Mouse (Mus musculus): Measurements from ENCODE around the gene Heatr9. TPM values are rescaled to one million over a fixed set of nuclear protein-coding genes. Genes with fewer than 3 reads are reported as not detected.

Heatr9 gene
- total and polyA plus RNA-seq, 2 experiments from 2014 or later, result not detected

DNA sequence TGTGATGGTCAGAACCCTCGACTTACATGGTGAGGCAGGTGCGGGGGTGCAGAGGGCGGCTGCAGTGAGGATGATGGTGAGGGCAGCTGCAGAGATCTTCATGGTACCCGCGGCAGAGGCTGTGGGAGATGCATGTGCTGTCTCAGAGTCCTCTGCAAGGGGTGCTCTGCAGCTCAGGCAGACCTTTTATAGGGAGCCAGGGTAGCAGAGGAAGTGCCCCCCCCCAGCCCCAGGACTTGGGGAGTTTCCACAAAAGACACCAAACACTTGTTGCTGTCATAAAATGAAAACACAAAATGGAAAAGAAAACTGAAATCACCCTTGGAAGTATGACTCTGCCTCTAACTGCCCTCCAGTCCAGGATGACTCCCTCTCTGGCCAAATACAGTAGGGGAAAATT is 8.4 kb upstream of the Heatr9 start, which contains the start of gene Ccl5:
Ccl5 (minus strand) TSS at position 159 of the 400 bp plus-strand sequence.
- WGBS, result 84% methylated on average over 5 of the region's 5 CpGs

DNA sequence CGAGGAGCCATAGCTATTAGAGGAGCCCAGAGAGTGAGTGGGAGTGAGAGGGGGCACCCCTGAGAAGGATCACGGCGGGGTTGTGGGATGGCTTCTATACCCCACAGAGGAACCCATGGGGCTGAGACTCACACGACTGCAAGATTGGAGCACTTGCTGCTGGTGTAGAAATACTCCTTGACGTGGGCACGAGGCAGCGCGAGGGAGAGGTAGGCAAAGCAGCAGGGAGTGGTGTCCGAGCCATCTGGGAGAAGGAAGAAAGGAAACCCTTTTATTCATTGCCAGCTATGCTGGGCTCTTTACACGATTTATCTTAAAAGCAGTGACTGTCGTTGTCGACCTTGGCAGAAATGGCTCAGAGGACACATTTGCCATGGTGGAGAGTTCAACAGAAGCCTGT is 7.0 kb upstream of the Heatr9 start:
- Histone ChIP-seq H3K4me3 (ENCODE audit: low read depth, low read length) (no peak overlapping the region), H3K9me3 (replicated peaks; ENCODE audit: control insufficient read depth, low read length) (no peaks in the 10 kb centered on the region), H3K9ac (replicated peaks; ENCODE audit: low read depth, low read length) (no peak overlapping the region), H3K27ac (ENCODE audit: low read depth) (no peak overlapping the region), H3K27me3 (ENCODE audit: control insufficient read depth, insufficient read depth, low read length) (no peaks in the 10 kb centered on the region), H3K4me1 (ENCODE audit: control insufficient read depth, insufficient read depth) (peaks cover 1% of the 10 kb centered on the region; the same call in 1 of the 2 replicates), H3K4me2 (ENCODE audit: low read depth, low read length) (no peak overlapping the region), H3K36me3 (replicated peaks; ENCODE audit: control insufficient read depth, insufficient read depth, low read length) (no peaks in the 10 kb centered on the region)
- TF ChIP-seq CTCF (IDR thresholded peaks at IDR 0.05; ENCODE audit: low read depth) (no peak), EP300 (IDR thresholded peaks at IDR 0.05; ENCODE audit: low read depth) (no peak)
- ATAC-seq (ENCODE audit: insufficient read depth, low read depth) (no peak), DNase-seq (ENCODE audit: low spot score) (no peak)
- WGBS, result 61% methylated on average over 12 of the region's 12 CpGs

More for the DNA sequence above, 8.4 kb upstream of the Heatr9 start, which contains the start of gene Ccl5:
- Histone ChIP-seq H3K4me2 (ENCODE audit: low read depth, low read length) (no peak within 1 kb of the TSS), H3K27ac (ENCODE audit: low read depth) (no peak within 1 kb of the TSS), H3K9ac (replicated peaks; ENCODE audit: low read depth, low read length) (no peak within 1 kb of the TSS), H3K4me1 (ENCODE audit: control insufficient read depth, insufficient read depth) (peaks cover 6% of the 10 kb centered on the region; the same call in 1 of the 2 replicates), H3K4me3 (ENCODE audit: low read depth, low read length) (no peak within 1 kb of the TSS), H3K9me3 (replicated peaks; ENCODE audit: control insufficient read depth, low read length) (no peaks in the 10 kb centered on the region), H3K36me3 (replicated peaks; ENCODE audit: control insufficient read depth, insufficient read depth, low read length) (no peaks in the 10 kb centered on the region), H3K27me3 (ENCODE audit: control insufficient read depth, insufficient read depth, low read length) (no peaks in the 10 kb centered on the region)
- DNase-seq (ENCODE audit: low spot score) (no peak), ATAC-seq (ENCODE audit: insufficient read depth, low read depth) (no peak)
- TF ChIP-seq EP300 (IDR thresholded peaks at IDR 0.05; ENCODE audit: low read depth) (no peak), CTCF (IDR thresholded peaks at IDR 0.05; ENCODE audit: low read depth) (no peak)

DNA sequence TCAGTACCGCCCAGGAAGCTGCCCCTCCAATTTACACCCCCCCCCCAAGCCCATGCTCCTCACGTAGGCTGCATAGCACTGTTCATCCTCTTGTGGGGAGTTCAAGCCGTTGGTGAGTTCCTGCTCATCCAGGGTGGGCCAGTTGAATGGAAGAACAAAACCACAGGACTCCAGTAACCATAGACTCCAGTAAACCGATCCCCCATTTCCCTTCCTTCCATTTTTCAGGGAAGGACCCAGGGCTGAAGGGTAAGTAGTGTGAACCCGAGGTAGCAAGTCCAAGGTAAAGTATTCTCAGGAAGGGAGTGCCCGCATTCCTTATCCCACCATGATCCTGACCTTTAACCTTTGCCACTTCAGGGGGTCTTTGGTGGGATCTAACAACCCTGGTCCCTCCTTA is 3.6 kb downstream of the Heatr9 start:
- TF ChIP-seq EP300 (IDR thresholded peaks at IDR 0.05; ENCODE audit: low read depth), result no peak
- TF ChIP-seq CTCF (IDR thresholded peaks at IDR 0.05; ENCODE audit: low read depth), result no peak
- WGBS, result 84% methylated on average over 6 of the region's 6 CpGs
- Histone ChIP-seq H3K27me3 (ENCODE audit: control insufficient read depth, insufficient read depth, low read length) (no peaks in the 10 kb centered on the region), H3K4me3 (ENCODE audit: low read depth, low read length) (no peak overlapping the region), H3K36me3 (replicated peaks; ENCODE audit: control insufficient read depth, insufficient read depth, low read length) (no peaks in the 10 kb centered on the region), H3K4me2 (ENCODE audit: low read depth, low read length) (no peak overlapping the region), H3K9me3 (replicated peaks; ENCODE audit: control insufficient read depth, low read length) (no peaks in the 10 kb centered on the region), H3K9ac (replicated peaks; ENCODE audit: low read depth, low read length) (no peak overlapping the region), H3K4me1 (ENCODE audit: control insufficient read depth, insufficient read depth) (no peaks in the 10 kb centered on the region), H3K27ac (ENCODE audit: low read depth) (no peak overlapping the region)
- ATAC-seq (ENCODE audit: insufficient read depth, low read depth) (no peak), DNase-seq (ENCODE audit: low spot score) (no peak)

DNA sequence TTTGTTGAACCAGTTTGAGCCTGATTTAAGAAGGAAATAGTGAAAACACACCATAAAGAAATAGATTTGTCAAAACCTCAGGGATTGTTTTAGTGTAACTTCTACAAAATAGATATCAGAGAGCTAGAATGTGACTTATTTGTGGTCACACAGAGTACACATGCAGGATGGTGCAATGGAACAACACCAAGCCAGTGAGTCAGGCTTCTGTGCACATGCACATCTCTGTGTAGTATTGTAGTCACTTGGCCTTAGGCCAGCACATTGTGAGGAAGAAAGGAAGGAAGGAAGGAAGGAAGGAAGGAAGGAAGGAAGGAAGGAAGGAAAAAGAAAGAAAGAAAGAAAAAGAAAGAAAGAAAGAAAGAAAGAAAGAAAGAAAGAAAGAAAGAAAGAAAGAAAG is 4.8 kb downstream of the Heatr9 start:
- no peak overlapping the region for H3K4me3 ChIP-seq (ENCODE audit: low read depth, low read length)
- TF ChIP-seq CTCF (IDR thresholded peaks at IDR 0.05; ENCODE audit: low read depth), result no peak
- no peak for TF ChIP-seq EP300 (IDR thresholded peaks at IDR 0.05; ENCODE audit: low read depth)
- H3K9ac ChIP-seq (replicated peaks; ENCODE audit: low read depth, low read length), result no peak overlapping the region
- no peaks in the 10 kb centered on the region for H3K9me3 ChIP-seq (replicated peaks; ENCODE audit: control insufficient read depth, low read length)
- DNase-seq (ENCODE audit: low spot score) (no peak), ATAC-seq (ENCODE audit: insufficient read depth, low read depth) (no peak)
- no peak overlapping the region for H3K27ac ChIP-seq (ENCODE audit: low read depth)
- H3K36me3 ChIP-seq (replicated peaks; ENCODE audit: control insufficient read depth, insufficient read depth, low read length), result no peaks in the 10 kb centered on the region
- no peak overlapping the region for H3K4me2 ChIP-seq (ENCODE audit: low read depth, low read length)
- H3K27me3 ChIP-seq (ENCODE audit: control insufficient read depth, insufficient read depth, low read length), result no peaks in the 10 kb centered on the region
- no peaks in the 10 kb centered on the region for H3K4me1 ChIP-seq (ENCODE audit: control insufficient read depth, insufficient read depth)

DNA sequence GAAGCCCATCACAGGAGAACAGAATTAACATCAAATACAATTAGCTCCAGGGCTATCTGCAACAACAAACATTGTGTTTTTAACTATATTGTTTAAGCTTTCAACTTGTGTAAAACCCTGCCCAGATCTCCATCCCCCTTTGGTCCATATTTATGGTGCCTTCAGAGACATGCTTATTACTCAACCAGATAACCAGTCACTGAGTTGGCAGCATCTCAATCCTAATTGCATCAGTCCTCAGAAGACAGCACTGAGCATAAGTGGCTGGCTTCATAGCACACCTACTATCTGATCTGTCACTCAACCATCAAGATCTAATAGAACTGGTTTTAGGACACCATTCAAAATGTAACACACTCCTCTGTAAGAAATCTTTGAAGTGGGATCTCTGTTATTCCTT is 12.5 kb downstream of the Heatr9 start:
- TF ChIP-seq EP300 (IDR thresholded peaks at IDR 0.05; ENCODE audit: low read depth) (no peak), CTCF (IDR thresholded peaks at IDR 0.05; ENCODE audit: low read depth) (no peak)
- peaks cover 7% of the 10 kb centered on the region; the same call in 1 of the 2 replicates for H3K4me1 ChIP-seq (ENCODE audit: control insufficient read depth, insufficient read depth)

DNA sequence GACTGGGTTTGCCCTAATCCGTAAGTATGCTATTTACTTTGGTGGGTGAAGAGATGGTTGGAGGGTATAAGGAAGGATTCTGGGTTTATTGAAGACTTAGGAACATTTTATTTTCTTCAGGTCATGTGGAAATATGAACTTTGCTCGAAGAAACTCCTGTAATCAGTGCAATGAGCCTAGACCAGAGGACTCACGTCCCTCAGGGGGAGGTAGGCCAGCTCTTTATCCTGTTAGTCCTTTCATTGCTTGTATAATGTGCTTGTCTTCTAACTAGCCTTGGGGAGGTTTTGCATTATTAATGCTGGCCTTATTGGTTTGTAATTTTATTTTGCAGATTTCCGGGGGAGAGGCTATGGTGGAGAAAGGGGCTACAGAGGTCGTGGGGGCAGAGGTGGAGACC is 17.7 kb downstream of the Heatr9 start:
- Histone ChIP-seq H3K27me3 (ENCODE audit: control insufficient read depth, insufficient read depth, low read length) (no peaks in the 10 kb centered on the region), H3K9me3 (replicated peaks; ENCODE audit: control insufficient read depth, low read length) (no peaks in the 10 kb centered on the region), H3K4me3 (ENCODE audit: low read depth, low read length) (no peak overlapping the region), H3K36me3 (replicated peaks; ENCODE audit: control insufficient read depth, insufficient read depth, low read length) (peaks cover 49% of the 10 kb centered on the region), H3K4me2 (ENCODE audit: low read depth, low read length) (no peak overlapping the region), H3K27ac (ENCODE audit: low read depth) (no peak overlapping the region), H3K9ac (replicated peaks; ENCODE audit: low read depth, low read length) (no peak overlapping the region), H3K4me1 (ENCODE audit: control insufficient read depth, insufficient read depth) (peaks cover 6% of the 10 kb centered on the region; the same call in 1 of the 2 replicates)
- 95% methylated on average over 5 of the region's 5 CpGs for WGBS
- DNase-seq (ENCODE audit: low spot score) (no peak), ATAC-seq (ENCODE audit: insufficient read depth, low read depth) (no peak)
- TF ChIP-seq EP300 (IDR thresholded peaks at IDR 0.05; ENCODE audit: low read depth) (no peak), CTCF (IDR thresholded peaks at IDR 0.05; ENCODE audit: low read depth) (no peak)

More for the DNA sequence above, 12.5 kb downstream of the Heatr9 start:
- no peaks in the 10 kb centered on the region for H3K9me3 ChIP-seq (replicated peaks; ENCODE audit: control insufficient read depth, low read length)
- H3K27ac ChIP-seq (ENCODE audit: low read depth), result no peak overlapping the region
- peaks cover 16% of the 10 kb centered on the region for H3K36me3 ChIP-seq (replicated peaks; ENCODE audit: control insufficient read depth, insufficient read depth, low read length)
- no peak for DNase-seq (ENCODE audit: low spot score)
- no peak overlapping the region for H3K4me3 ChIP-seq (ENCODE audit: low read depth, low read length)
- no peaks in the 10 kb centered on the region for H3K27me3 ChIP-seq (ENCODE audit: control insufficient read depth, insufficient read depth, low read length)
- no peak overlapping the region for H3K4me2 ChIP-seq (ENCODE audit: low read depth, low read length)
- no peak for ATAC-seq (ENCODE audit: insufficient read depth, low read depth)
- no peak overlapping the region for H3K9ac ChIP-seq (replicated peaks; ENCODE audit: low read depth, low read length)

Data from heart, postnatal 0 days (tissue).